Mouse (Mus musculus) C2C12 (cell line): ENCODE data around the gene Med16.

Source experiments
- CEBPB ChIP-seq: IDR thresholded peaks from one replicate; pipeline ENCODE4 v1.6.1; 2011; ENCODE audit warnings: low read depth, mild to moderate bottlenecking, control low read depth, moderate library complexity
- CTCF ChIP-seq: IDR thresholded peaks from one replicate; pipeline ENCODE4 v1.5.1; 2011; ENCODE audit not compliant: control insufficient read depth, insufficient read depth, insufficient read length
- MAX ChIP-seq: IDR thresholded peaks from one replicate; pipeline ENCODE4 v1.6.1; 2011; ENCODE audit warnings: mild to moderate bottlenecking, control low read depth

DNA sequence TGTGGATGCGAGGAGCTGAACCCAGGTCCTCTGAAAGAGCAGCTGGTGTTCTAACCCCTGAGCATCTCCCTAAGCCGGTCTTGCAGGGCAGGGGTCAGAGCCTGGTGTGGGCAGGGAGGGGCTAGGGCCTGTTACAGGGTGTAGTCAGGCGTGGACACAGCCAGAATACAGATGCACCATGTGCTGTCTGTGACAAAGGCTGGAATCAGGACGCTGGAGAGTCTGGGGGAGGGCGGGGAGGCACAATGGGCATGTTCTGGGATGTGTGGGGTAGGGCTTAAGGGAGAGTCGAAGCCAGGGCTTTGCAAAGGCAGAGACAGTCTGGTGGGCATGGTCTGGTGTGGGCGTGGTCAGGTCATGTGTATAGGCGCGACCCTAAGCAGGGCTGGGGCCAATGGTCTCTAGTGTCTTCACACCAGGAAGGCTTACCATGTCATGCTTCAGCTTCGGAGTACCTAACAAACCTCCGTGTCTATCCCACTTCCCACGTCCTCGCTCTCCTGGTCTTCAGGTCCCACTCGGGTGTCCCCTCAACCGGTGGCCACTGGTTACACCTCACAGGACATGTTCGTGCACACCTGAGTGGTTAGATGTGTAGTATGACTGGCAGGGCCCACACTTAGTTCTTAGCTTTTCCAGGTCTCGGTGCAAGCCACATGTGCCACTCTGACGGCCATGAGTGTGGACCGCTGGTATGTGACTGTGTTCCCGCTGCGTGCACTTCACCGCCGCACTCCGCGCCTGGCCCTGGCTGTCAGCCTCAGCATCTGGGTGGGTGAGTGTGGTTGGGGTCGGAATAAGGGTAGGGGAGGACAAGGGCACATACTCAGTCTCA lies 11.6 kb upstream of the Med16 start:
- TF ChIP-seq CTCF: no peak
- TF ChIP-seq MAX: no peak
- TF ChIP-seq CEBPB: no peak
